Mouse (Mus musculus): ENCODE results near the gene Nt5dc1. TPM values are rescaled to one million over a fixed set of nuclear protein-coding genes. Genes with fewer than 3 reads are reported as not detected.
"Not testable (repeated sequence)": the region's sequence is repeated elsewhere in the genome, so short reads cannot be mapped to it uniquely, and the experiment has no call there.

The Nt5dc1 gene
- polyA plus RNA-seq, 1 experiment: 19.4 TPM

DNA sequence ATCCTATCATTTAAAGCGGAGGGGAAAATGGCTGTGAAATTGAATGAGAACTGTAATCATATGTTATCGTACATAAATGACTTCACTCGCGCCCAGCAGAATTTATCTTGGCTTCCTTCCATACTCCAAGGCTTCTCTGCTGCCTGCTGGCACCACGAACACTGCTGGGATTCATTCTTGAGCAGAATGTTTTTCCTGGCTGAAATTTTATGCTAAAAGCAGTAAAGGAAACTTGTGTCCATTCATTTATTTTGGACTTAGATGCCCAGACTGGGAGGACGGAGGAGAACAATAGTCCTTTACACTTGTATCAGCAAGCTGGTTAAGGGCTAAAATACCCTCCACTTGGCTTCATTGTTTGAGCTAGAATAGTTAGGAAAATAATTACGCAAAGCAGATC, 146.7 kb downstream of the Nt5dc1 start:
- H3K4me3 ChIP-seq (ENCODE audit: low read depth, low read length): no peak overlapping the region
- H3K27me3 ChIP-seq (ENCODE audit: control insufficient read depth, insufficient read depth, low read length, poor library complexity, severe bottlenecking): no peaks in the 10 kb centered on the region
- no peaks in the 10 kb centered on the region for H3K36me3 ChIP-seq (ENCODE audit: control insufficient read depth, insufficient read depth, low read length, poor library complexity, severe bottlenecking)
- H3K27ac ChIP-seq (ENCODE audit: insufficient read depth, low read length): no peak overlapping the region
- H3K9ac ChIP-seq (ENCODE audit: low read depth, poor library complexity, severe bottlenecking): no peak overlapping the region
- H3K4me1 ChIP-seq (ENCODE audit: control insufficient read depth, insufficient read depth, low read length): no peaks in the 10 kb centered on the region
- no peaks in the 10 kb centered on the region for H3K9me3 ChIP-seq (replicated peaks; ENCODE audit: control insufficient read depth, insufficient read depth, low read length, poor library complexity, severe bottlenecking)
- TF ChIP-seq POLR2A (IDR thresholded peaks at IDR 0.05; ENCODE audit: insufficient read depth, low read length) (no peak), EP300 (IDR thresholded peaks at IDR 0.05; ENCODE audit: insufficient read depth, low read depth, low read length) (no peak), CTCF (IDR thresholded peaks at IDR 0.05; ENCODE audit: low read depth, low read length) (no peak)

DNA sequence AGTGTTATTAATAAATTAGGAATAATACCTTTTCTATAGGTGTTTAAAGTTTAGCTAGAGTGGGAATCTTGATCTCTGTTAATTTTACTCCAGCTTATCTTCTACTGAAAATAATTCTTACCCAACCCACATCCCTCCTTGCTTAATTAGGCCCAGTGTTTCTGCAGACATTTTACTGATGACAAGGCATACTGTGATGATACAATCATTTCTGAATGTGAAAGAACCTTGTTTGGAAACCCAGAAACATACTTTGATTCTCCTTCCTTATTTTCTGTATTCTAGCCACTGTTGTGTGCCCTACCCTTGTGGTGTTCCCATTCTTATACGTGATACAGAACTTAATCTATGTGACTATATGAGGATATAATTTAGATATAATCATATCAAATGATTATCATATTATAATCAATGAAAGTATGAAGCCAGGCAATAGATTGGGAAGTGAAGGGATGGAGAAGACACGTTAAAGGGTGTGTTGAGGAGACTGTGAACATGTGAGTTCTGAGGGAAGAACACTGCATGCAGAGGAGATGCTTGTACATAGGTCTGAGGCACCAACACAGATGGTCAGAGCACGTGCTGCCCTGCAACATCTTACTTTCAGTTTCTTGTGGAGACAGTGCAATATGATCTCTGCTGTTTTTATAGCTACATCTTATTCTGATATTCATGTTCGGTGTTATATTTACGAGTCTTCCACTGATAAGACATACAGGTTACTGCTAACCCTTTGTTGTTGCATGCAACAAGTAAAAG, 150.9 kb downstream of the Nt5dc1 start:
- TF ChIP-seq POLR2A (IDR thresholded peaks at IDR 0.05; ENCODE audit: insufficient read depth, low read length) (no peak), EP300 (IDR thresholded peaks at IDR 0.05; ENCODE audit: insufficient read depth, low read depth, low read length) (no peak), CTCF (IDR thresholded peaks at IDR 0.05; ENCODE audit: low read depth, low read length) (no peak)
- no peaks in the 10 kb centered on the region for H3K9me3 ChIP-seq (replicated peaks; ENCODE audit: control insufficient read depth, insufficient read depth, low read length, poor library complexity, severe bottlenecking)
- no peak overlapping the region for H3K9ac ChIP-seq (ENCODE audit: low read depth, poor library complexity, severe bottlenecking)
- no peaks in the 10 kb centered on the region for H3K36me3 ChIP-seq (ENCODE audit: control insufficient read depth, insufficient read depth, low read length, poor library complexity, severe bottlenecking)
- H3K4me1 ChIP-seq (ENCODE audit: control insufficient read depth, insufficient read depth, low read length): no peaks in the 10 kb centered on the region
- H3K27ac ChIP-seq (ENCODE audit: insufficient read depth, low read length): no peak overlapping the region
- H3K27me3 ChIP-seq (ENCODE audit: control insufficient read depth, insufficient read depth, low read length, poor library complexity, severe bottlenecking): no peaks in the 10 kb centered on the region
- no peak overlapping the region for H3K4me3 ChIP-seq (ENCODE audit: low read depth, low read length)

GRCm38 (mm10) chr10:34265106-34265505, 153.2 kb downstream of the Nt5dc1 start:
- Histone ChIP-seq H3K36me3 (ENCODE audit: control insufficient read depth, insufficient read depth, low read length, poor library complexity, severe bottlenecking) (no peaks in the 10 kb centered on the region), H3K27me3 (ENCODE audit: control insufficient read depth, insufficient read depth, low read length, poor library complexity, severe bottlenecking) (no peaks in the 10 kb centered on the region), H3K4me1 (ENCODE audit: control insufficient read depth, insufficient read depth, low read length) (no peaks in the 10 kb centered on the region), H3K27ac (ENCODE audit: insufficient read depth, low read length) (no peak overlapping the region), H3K9ac (ENCODE audit: low read depth, poor library complexity, severe bottlenecking) (no peak overlapping the region), H3K4me3 (ENCODE audit: low read depth, low read length) (no peak overlapping the region), H3K9me3 (replicated peaks; ENCODE audit: control insufficient read depth, insufficient read depth, low read length, poor library complexity, severe bottlenecking) (no peaks in the 10 kb centered on the region)
- TF ChIP-seq EP300 (IDR thresholded peaks at IDR 0.05; ENCODE audit: insufficient read depth, low read depth, low read length) (no peak), POLR2A (IDR thresholded peaks at IDR 0.05; ENCODE audit: insufficient read depth, low read length) (no peak), CTCF (IDR thresholded peaks at IDR 0.05; ENCODE audit: low read depth, low read length) (no peak)

- not testable (repeated sequence) for H3K9ac ChIP-seq (ENCODE audit: low read depth, poor library complexity, severe bottlenecking); H3K9me3 ChIP-seq (replicated peaks; ENCODE audit: control insufficient read depth, insufficient read depth, low read length, poor library complexity, severe bottlenecking); H3K36me3 ChIP-seq (ENCODE audit: control insufficient read depth, insufficient read depth, low read length, poor library complexity, severe bottlenecking); H3K27me3 ChIP-seq (ENCODE audit: control insufficient read depth, insufficient read depth, low read length, poor library complexity, severe bottlenecking); H3K4me3 ChIP-seq (ENCODE audit: low read depth, low read length); H3K4me1 ChIP-seq (ENCODE audit: control insufficient read depth, insufficient read depth, low read length); H3K27ac ChIP-seq (ENCODE audit: insufficient read depth, low read length)
Observed at GRCm38 (mm10) chr10:34252833-34253232, 165.5 kb downstream of the Nt5dc1 start.

- H3K27me3 ChIP-seq (ENCODE audit: control insufficient read depth, insufficient read depth, low read length, poor library complexity, severe bottlenecking): no peaks in the 10 kb centered on the region
- no peak overlapping the region for H3K4me3 ChIP-seq (ENCODE audit: low read depth, low read length)
- no peaks in the 10 kb centered on the region for H3K36me3 ChIP-seq (ENCODE audit: control insufficient read depth, insufficient read depth, low read length, poor library complexity, severe bottlenecking)
- H3K9ac ChIP-seq (ENCODE audit: low read depth, poor library complexity, severe bottlenecking): no peak overlapping the region
- H3K4me1 ChIP-seq (ENCODE audit: control insufficient read depth, insufficient read depth, low read length): no peaks in the 10 kb centered on the region
- no peak for TF ChIP-seq CTCF (IDR thresholded peaks at IDR 0.05; ENCODE audit: low read depth, low read length)
- TF ChIP-seq POLR2A (IDR thresholded peaks at IDR 0.05; ENCODE audit: insufficient read depth, low read length): no peak
- no peak for TF ChIP-seq EP300 (IDR thresholded peaks at IDR 0.05; ENCODE audit: insufficient read depth, low read depth, low read length)
- no peaks in the 10 kb centered on the region for H3K9me3 ChIP-seq (replicated peaks; ENCODE audit: control insufficient read depth, insufficient read depth, low read length, poor library complexity, severe bottlenecking)
- H3K27ac ChIP-seq (ENCODE audit: insufficient read depth, low read length): no peak overlapping the region
Observed at GRCm38 (mm10) chr10:34249594-34249993, 168.8 kb downstream of the Nt5dc1 start.

DNA sequence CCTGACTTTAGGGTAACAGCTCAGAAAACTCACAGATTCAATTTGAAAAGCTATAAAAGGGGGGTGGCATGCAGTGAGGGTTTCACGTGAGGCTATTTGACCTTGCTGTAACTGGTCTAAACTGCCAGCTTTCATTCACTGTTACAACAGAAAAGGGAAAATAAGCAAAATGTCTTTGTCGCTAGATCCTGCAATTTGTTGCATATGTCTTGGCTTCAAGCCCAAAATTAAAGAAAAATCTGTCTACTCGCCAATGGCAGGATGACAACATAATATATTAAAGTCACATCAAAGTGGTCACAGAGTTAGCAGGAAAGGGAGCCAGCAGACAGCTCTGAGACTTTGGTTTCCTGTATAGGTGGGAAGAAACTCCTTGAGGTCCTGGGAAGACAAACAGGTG, 170.6 kb downstream of the Nt5dc1 start:
- no peak overlapping the region for H3K9ac ChIP-seq (ENCODE audit: low read depth, poor library complexity, severe bottlenecking)
- H3K27me3 ChIP-seq (ENCODE audit: control insufficient read depth, insufficient read depth, low read length, poor library complexity, severe bottlenecking): no peaks in the 10 kb centered on the region
- TF ChIP-seq EP300 (IDR thresholded peaks at IDR 0.05; ENCODE audit: insufficient read depth, low read depth, low read length) (no peak), POLR2A (IDR thresholded peaks at IDR 0.05; ENCODE audit: insufficient read depth, low read length) (no peak), CTCF (IDR thresholded peaks at IDR 0.05; ENCODE audit: low read depth, low read length) (no peak)
- no peak overlapping the region for H3K4me3 ChIP-seq (ENCODE audit: low read depth, low read length)
- H3K4me1 ChIP-seq (ENCODE audit: control insufficient read depth, insufficient read depth, low read length): no peaks in the 10 kb centered on the region
- no peak overlapping the region for H3K27ac ChIP-seq (ENCODE audit: insufficient read depth, low read length)
- H3K9me3 ChIP-seq (replicated peaks; ENCODE audit: control insufficient read depth, insufficient read depth, low read length, poor library complexity, severe bottlenecking): no peaks in the 10 kb centered on the region
- H3K36me3 ChIP-seq (ENCODE audit: control insufficient read depth, insufficient read depth, low read length, poor library complexity, severe bottlenecking): no peaks in the 10 kb centered on the region
